Mouse (Mus musculus): ENCODE measurements around the gene Nup210l.
"Not testable (repeated sequence)": the region's sequence is repeated elsewhere in the genome, so short reads cannot be mapped to it uniquely, and the experiment has no call there.

The Nup210l gene

GRCm38 (mm10) chr3:90090892-90091291, 13.0 kb upstream of the Nup210l start:
- CTCF ChIA-PET, result no interaction called here

DNA sequence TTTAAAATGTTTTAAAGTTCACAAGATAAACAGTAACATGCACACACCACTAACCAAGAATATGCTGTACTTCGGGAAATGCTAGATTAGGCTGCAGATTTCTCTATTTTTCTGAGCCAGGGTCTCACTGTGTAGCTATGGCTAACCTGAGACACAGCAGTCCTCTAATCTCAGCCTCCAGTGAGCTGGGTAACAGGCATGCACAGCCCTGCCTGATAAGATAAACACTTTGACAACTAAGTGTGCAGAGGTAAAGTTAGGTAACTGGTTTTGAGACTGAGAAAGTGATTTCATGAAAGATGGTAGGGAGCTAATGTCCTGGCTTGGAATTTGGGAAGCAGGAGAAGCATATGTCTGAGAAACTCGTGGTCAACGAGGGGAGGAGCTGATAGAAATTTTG, 9.5 kb upstream of the Nup210l start:
- CTCF ChIA-PET, result interaction anchor here (0.7 to 0.9 kb wide), 2 partner anchors 9 to 14 kb away, joined by 3 to 6 read pairs; no protein-coding TSS in a partner anchor

DNA sequence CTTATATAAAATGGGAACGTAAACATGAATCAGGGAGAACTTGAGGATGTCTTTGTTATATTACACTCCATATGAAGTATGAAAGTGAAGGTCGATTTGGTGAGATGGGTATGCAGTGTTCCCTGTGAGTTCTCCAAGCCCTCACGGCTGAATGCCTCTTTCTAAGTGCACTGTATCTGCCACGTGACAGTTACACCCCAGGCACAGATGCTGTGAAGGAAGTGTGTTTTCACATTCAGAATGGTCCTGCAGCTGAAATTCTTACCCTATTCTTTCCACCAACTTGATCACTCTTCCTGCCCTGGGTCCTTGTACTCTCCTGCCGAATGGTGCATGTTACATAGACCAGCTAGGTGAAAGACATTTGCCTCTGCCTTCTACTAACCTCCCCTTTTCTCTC, 6.0 kb upstream of the Nup210l start:
- CTCF ChIA-PET, result interaction anchor here (1.0 kb wide), 1 partner anchor 12 kb away, joined by 4 read pairs; no protein-coding TSS in a partner anchor

DNA sequence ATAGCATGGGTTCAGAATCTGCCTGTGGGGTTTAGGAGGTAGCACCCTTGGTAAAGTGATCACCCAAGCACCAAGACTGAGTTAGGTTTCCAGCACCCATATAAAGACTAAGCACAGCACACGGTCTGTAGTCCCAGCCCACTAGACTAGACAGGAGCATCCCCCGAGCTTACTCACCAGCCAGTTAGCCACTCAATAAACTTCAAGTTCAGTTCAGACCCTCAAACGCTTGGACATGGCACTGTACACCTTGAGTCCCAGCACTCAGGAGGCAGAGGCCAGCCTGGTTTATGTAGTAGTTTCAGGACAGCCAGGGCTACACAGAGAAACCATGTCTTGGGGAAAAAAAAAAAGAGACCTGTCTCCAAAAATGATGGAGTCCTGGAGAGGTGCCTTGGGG, 2.9 kb upstream of the Nup210l start:
- CTCF ChIA-PET, result no interaction called here

- CTCF ChIA-PET, result no interaction called here
Measured at GRCm38 (mm10) chr3:90101673-90102072, 2.3 kb upstream of the Nup210l start.

DNA sequence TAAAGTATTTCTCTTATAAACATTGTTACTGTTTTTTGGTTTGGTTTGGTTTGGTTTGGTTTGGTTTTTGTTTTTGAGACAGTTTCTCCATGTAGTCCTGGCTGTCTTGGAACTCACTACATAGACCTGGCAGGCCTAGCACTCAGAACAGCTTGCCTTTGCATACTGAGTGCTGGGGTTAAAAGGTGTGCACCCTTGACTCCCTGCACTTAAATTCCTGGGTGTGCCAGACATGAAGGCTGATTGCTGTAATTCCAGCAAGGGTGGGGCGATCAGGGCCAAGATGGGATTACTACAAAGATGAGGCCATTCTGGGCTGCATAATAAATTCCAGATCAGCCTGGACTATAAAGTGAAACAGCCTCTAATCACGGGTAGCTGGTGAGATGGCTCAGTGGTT, 1.7 kb upstream of the Nup210l start:
- CTCF ChIA-PET, result no interaction called here

DNA sequence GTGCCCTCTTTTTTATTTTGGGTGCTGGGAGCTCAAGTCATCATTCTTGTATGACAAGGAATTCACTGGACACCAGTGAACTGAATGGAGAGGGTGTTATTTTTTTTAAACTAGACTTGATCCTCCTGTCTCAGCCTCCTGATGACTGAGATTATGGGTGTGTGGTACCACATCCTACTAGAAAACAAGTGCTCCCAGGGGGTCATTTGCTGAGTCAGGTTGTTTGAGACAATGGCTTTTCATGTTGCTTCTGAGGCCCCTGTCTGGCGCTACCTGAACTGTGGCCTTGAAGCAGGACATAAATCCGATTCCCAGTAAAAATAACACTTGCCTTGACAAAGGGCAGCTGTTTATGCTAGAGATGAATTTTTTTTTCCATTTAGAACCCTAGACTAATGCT, 756 bp upstream of the Nup210l start:
- CTCF ChIA-PET, result no interaction called here

GRCm38 (mm10) chr3:90111706-90112105, 7.8 kb downstream of the Nup210l start:
- CTCF ChIA-PET, result no interaction called here

DNA sequence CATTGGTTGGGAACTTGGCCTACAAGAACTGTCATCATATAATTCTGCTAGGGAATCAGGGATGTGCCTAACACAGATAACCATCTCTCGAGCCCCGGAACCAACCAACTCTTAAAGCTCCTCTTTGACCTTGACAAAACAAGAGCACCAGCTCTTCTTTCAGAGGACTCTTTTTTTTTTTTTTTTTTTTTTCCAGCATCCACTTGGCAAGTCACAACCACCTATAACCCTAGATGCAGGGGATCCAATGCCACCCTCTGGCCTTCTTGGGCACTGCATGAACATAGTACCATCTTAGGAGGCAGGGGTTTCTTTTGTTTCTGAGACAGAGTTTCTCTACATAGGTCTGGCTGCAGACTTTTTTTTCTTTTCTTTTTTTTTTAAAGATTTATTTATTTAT, 10.4 kb downstream of the Nup210l start:
- CTCF ChIA-PET, result interaction anchor here (0.6 kb wide), 2 partner anchors 27 to 430 kb away, joined by 3 read pairs; no protein-coding TSS in a partner anchor

GRCm38 (mm10) chr3:90115526-90115925, 11.6 kb downstream of the Nup210l start:
- CTCF ChIA-PET, result interaction anchor here (0.6 kb wide), 1 partner anchor 27 kb away, joined by 3 read pairs; no protein-coding TSS in a partner anchor

- CTCF ChIA-PET, result interaction anchor here (0.7 kb wide), 2 partner anchors 24 to 106 kb away, joined by 3 to 21 read pairs; no protein-coding TSS in a partner anchor
Measured at GRCm38 (mm10) chr3:90118132-90118790, 14.3 kb downstream of the Nup210l start.

DNA sequence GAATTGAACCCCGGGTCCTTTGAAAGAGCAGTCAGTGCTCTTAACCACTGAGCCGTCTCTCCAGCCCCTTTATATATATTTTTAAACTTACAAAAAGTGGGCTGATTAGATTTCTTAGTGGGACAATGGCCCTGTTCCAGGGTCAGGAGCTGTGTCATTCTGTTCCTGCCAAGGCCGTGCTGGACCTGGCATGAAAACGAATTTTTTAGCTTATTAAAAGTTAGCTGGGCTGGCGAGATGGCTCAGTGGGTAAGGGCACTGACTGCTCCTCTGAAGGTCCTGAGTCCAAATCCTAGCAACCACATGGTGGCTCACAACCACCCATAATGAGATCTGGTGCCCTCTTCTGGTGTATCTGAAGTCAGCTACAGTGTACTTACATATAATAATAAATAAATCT, 18.1 kb downstream of the Nup210l start:
- CTCF ChIA-PET, result not testable (repeated sequence)

- CTCF ChIA-PET, result no interaction called here
Measured at GRCm38 (mm10) chr3:90125710-90126109, 21.8 kb downstream of the Nup210l start.

DNA sequence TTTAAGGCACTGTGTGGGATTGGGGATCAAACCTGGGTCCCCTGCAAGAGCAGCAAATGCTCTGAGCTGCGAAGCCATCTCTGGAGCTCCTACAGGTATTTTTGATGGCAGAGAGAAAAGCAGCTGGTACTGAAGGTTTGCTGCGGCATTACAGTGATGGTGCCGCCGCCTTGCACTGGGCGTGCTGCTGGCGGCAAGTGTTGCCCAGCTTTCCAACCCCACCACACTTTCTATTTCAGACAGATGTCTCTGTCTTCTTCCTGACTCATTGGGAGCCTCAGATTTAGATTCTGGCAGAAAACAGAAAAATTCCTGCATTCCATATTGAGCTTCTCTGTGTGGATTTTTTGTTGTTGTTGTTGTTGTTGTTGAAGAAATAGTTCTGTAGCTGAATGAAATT, 23.9 kb downstream of the Nup210l start:
- CTCF ChIA-PET, result interaction anchor here (0.9 kb wide), 1 partner anchor 9 kb away, joined by 3 read pairs; no protein-coding TSS in a partner anchor

DNA sequence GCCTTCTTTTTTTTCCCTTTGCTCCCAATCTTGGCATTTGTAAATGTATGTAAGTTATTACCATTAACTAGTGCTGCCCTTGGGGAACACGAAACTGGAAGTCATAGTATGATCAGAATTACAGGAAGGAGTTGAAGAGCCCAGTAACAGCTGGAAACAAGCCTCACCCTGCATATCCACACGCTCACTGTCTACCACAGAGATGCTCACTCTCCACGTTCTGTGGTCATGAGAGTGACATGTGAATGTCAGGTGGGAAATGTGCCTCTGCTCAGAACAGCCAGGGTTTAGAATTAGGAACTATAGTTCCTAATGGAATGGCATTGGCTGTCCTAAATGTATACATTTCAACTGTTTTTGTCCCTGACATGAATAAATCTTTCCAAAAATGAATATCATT, 28.8 kb downstream of the Nup210l start:
- CTCF ChIA-PET, result no interaction called here

GRCm38 (mm10) chr3:90133331-90133730, 29.4 kb downstream of the Nup210l start:
- CTCF ChIA-PET, result no interaction called here

DNA sequence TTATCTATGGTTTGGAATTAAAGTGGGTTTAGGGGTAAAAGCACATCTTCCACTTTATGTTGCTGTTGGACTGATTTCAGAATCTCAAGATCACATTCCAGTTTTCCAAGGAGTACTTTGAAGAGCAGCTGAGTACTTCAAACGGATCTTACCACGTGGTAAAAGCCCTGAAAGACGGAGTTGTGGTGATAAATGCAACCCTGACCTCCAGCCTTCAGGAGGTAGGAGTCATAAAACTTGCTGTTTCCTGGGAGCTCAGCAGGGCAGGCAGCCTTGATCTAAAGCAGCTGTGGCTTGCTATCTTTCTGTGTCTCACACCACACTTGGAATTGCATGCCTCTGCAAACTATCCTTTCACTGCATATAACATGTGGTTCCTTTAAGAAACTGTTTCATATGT, 30.6 kb downstream of the Nup210l start:
- CTCF ChIA-PET, result no interaction called here

DNA sequence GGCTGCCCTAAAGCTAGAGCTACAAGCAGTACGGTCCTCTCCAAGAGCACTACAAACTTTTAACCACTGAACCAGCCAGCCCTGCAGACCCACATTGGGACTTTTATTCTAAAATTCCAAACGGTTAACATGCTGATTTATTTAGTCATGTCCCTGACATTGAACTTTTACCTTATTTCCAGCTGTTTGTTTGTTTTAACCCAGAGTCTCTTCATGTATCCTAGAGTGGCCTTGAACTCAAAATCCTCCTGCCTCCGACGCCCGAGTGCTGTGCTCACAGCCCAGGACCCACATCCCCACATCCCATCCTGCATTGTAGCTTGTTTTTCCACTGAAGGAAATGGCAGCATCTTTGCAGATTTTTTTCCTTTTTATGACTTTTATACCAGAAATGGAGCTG, 31.1 kb downstream of the Nup210l start:
- CTCF ChIA-PET, result no interaction called here

DNA sequence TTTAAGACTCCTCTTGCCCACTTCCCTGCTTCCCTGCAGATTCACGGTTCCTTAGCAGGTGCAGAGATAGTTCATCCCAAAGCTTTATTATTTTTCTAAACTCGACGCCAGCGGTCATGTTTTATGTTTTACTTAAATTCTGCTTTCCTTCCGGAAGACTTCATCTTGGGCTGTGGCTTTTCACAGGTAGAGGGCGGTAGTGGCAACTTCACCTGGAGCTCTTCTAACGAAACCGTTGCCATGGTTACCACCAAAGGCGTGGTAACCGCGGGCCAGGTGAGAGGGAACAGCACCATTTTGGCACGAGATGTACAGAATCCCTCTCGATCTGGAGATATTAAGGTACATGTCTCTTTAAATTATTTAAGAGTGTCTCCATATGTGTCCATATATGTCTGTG, 32.7 kb downstream of the Nup210l start:
- CTCF ChIA-PET, result interaction anchor here (0.8 kb wide), 1 partner anchor 9 kb away, joined by 3 read pairs; no protein-coding TSS in a partner anchor

DNA sequence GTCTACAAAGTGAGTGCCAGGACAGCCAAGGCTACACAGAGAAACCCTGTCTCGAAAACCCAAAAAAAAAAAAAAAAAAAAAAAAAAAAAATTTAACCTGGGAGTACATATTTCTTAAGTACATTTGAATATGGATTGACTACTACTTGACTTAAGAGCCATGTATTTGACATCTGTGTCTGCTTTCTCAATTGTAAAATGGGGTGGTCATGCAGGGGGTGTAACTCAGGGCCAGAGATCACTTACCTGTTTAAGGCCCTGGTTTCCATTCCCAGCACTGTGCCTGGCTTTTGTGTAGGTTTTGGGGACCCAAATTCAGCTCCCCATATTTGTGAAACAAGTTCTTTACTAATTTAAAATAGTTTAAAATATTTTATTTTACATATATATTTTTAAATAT, 33.7 kb downstream of the Nup210l start:
- CTCF ChIA-PET, result no interaction called here

DNA sequence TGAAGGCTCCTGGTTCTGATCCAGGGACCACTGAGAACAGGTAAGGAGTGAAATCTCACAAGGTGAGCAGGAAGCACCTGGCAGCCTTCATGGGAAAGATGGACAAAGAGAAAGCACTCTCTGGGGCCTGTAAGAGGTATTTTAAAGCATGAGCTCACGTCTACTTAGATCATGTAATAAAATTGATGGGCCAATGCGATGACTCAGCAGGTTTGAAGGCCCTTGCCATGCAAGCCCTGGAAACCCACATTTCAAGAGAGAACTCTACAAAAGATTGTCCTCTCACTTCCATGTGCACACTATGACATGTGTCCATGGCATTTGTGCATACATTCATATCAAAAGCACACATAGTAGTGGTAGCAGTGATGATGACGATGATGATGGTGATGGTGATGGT, 36.0 kb downstream of the Nup210l start:
- CTCF ChIA-PET, result no interaction called here

GRCm38 (mm10) chr3:90145461-90145860, 41.5 kb downstream of the Nup210l start:
- CTCF ChIA-PET, result no interaction called here

DNA sequence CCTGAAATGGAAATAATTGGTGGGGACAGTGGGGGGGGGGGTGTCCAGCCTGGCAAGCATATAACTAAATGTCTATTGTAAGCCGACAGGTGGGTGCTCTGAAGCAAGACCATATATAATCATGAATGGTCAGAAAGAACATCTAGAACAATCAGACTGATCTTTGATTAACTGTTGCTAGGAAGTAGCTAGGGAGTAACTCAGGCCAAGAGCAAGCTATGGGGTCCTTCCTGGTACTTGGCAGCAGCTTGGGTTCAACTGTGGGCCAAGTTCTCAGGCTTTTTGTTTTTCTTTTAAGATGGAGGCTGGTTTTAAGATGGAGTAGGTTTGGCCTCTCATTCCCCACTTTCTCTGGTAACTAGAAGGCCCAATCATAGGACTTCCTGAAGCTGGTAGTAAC, 42.7 kb downstream of the Nup210l start:
- CTCF ChIA-PET, result interaction anchor here (0.6 kb wide), 1 partner anchor 190 kb away, joined by 5 read pairs; no protein-coding TSS in a partner anchor
